Mouse (Mus musculus) embryonic facial prominence, embryonic 13.5 days (tissue): ENCODE measurements around the gene Foxc2. TPM values are rescaled to one million over a fixed set of nuclear protein-coding genes. Genes with fewer than 3 reads are reported as not detected.
"Not testable (repeated sequence)": the region's sequence is repeated elsewhere in the genome, so short reads cannot be mapped to it uniquely, and the experiment has no call there.

Experiments used
- ATAC-seq: fragments of 200-750 bp; cut with Nextera tagmentation; 2 replicates; pipeline ENCODE4 v1.8.0; 2017; ENCODE audit warnings: low read depth; ENCODE audit not compliant: insufficient number of reproducible peaks, insufficient read depth, low FRiP score, low TSS enrichment
- H3K27ac ChIP-seq: fragments of 300-500 bp; sonication (generic); 2 replicates; pipeline ENCODE4 v1.5.1; 2015; ENCODE audit warnings: moderate library complexity, mild to moderate bottlenecking, inconsistent platforms
- H3K27me3 ChIP-seq: fragments of 300-500 bp; sonication (generic); 2 replicates; pipeline ENCODE4 v1.6.1; 2015; ENCODE audit warnings: mild to moderate bottlenecking, inconsistent platforms
- H3K36me3 ChIP-seq: fragments of 300-500 bp; sonication (generic); 2 replicates; pipeline ENCODE4 v1.6.1; 2015; ENCODE audit warnings: mild to moderate bottlenecking, inconsistent platforms
- H3K4me1 ChIP-seq: fragments of 300-500 bp; sonication (generic); 2 replicates; pipeline ENCODE4 v1.6.1; 2015; ENCODE audit warnings: inconsistent platforms
- H3K4me2 ChIP-seq: fragments of 300-500 bp; sonication (generic); 2 replicates; pipeline ENCODE4 v1.6.1; 2015; ENCODE audit warnings: moderate library complexity, mild to moderate bottlenecking, inconsistent platforms
- H3K4me3 ChIP-seq: fragments of 300-500 bp; sonication (generic); 2 replicates; pipeline ENCODE4 v1.5.1; 2015; ENCODE audit warnings: mild to moderate bottlenecking, inconsistent platforms
- H3K9ac ChIP-seq: fragments of 300-500 bp; sonication (generic); 2 replicates; pipeline ENCODE4 v1.6.1; 2015; ENCODE audit warnings: mild to moderate bottlenecking, inconsistent platforms
- H3K9me3 ChIP-seq: fragments of 300-500 bp; sonication (generic); 2 replicates; pipeline ENCODE4 v1.6.1; 2016; ENCODE audit warnings: inconsistent platforms
- WGBS: fragments of 180-500 bp; shearing (Covaris S2); methylation state at CpG from one replicate; pipeline ENCODE4 v1.1.7; 2015; ENCODE audit warnings: mixed read lengths; 5-methylcytosine and 5-hydroxymethylcytosine counted together
- polyA plus RNA-seq: library from polyadenylated mRNA; unstranded; fragments of >200 nt; fragmentation: Nextera tagmentation; extraction: Ambion mirVana; gene quantifications from 2 replicates; pipeline ENCODE4 v1.2.1, GENCODE M21; 2015

Gene Foxc2
- polyA plus RNA-seq, 1 experiment from 2014 or later, result 3.3 TPM

DNA sequence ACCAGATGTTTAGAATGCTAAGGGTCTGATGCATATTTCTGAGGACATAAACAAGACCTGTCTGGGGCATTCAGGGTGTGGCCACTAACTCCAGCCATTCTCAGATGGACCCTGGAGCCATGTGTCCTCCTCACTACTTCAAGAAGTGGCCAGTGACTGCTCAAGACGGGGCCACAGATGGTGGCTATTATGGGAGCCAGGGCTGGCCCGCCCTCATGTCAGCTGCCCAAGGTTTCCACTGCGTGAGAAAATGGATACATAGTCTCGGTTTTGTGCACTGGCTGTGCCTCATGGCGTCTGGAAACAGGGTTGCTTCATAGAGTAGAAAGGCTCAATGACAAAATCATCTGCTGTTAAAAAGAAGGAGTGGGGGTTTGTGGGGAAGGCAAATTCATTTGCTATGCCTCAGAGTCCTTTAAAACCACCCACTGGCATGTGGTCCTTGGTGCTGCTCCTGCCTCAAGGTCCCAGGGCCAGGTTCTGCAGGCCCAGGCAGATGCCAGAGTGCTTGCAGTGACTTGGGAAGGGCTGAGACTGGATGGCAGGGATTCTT is 17.1 kb downstream of the Foxc2 start:
- H3K36me3 ChIP-seq, result no peaks in the 10 kb centered on the region
- H3K9ac ChIP-seq, result no peak overlapping the region
- peaks cover 55% of the 10 kb centered on the region for H3K27me3 ChIP-seq
- H3K27ac ChIP-seq, result no peak overlapping the region
- no peak overlapping the region for H3K4me2 ChIP-seq
- no peak for ATAC-seq
- H3K4me1 ChIP-seq, result peaks cover 24% of the 10 kb centered on the region
- 38% methylated on average over 5 of the region's 5 CpGs for WGBS
- no peak overlapping the region for H3K4me3 ChIP-seq
- peaks cover 11% of the 10 kb centered on the region for H3K9me3 ChIP-seq

DNA sequence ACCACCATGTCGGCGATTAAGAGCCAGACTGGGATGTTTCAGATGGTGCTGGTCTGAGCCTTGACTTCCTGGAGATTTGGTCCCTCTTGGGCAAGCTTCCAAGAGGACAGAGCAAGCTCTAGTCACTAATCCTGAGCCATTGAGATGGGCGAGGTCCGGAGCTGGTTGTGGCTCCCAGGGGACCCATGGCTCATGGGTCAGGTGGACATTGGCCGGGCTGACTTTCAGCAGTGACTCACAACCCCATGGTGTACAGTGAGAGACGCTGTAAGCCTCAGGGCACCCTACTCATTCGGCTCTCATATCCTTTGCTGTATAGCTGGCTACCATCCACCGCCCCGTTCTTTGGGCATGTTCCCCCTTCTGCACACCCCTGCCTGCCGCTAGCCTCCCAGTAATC is 18.1 kb downstream of the Foxc2 start:
- Histone ChIP-seq H3K4me2 (no peak overlapping the region), H3K36me3 (no peaks in the 10 kb centered on the region), H3K4me3 (no peak overlapping the region), H3K27me3 (peaks cover 45% of the 10 kb centered on the region), H3K9me3 (peaks cover 15% of the 10 kb centered on the region), H3K4me1 (peaks cover 13% of the 10 kb centered on the region; the same call in 1 of the 2 replicates), H3K27ac (no peak overlapping the region), H3K9ac (no peak overlapping the region)
- no peak for ATAC-seq
- WGBS, result 88% methylated on average over 10 of the region's 10 CpGs

DNA sequence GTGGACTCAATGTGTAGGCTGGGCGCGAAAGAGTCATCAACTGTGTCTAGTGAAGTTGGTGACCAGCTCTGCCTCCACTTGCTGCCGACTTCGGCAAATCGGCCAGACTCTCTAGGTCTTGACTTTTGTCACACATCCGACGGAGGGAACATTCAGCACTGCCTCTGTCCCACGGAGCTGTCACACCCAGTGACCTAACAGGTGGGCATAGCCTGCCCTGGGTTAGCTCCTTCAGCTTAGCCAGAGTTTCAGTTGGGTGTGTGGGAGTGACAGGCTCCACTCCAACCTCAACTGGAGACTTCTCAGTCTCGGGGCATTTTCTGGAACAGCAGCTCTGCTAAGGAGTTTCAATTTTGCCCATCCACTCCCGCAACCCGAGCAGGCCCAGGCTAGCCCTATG is 18.5 kb downstream of the Foxc2 start:
- WGBS, result 88% methylated on average over 11 of the region's 11 CpGs
- H3K4me1 ChIP-seq, result peaks cover 10% of the 10 kb centered on the region; the same call in 1 of the 2 replicates
- H3K9me3 ChIP-seq, result peaks cover 15% of the 10 kb centered on the region
- H3K27ac ChIP-seq, result no peak overlapping the region
- no peak overlapping the region for H3K4me3 ChIP-seq
- no peak for ATAC-seq
- no peak overlapping the region for H3K4me2 ChIP-seq
- H3K9ac ChIP-seq, result no peak overlapping the region
- H3K27me3 ChIP-seq, result peaks cover 41% of the 10 kb centered on the region
- no peaks in the 10 kb centered on the region for H3K36me3 ChIP-seq

DNA sequence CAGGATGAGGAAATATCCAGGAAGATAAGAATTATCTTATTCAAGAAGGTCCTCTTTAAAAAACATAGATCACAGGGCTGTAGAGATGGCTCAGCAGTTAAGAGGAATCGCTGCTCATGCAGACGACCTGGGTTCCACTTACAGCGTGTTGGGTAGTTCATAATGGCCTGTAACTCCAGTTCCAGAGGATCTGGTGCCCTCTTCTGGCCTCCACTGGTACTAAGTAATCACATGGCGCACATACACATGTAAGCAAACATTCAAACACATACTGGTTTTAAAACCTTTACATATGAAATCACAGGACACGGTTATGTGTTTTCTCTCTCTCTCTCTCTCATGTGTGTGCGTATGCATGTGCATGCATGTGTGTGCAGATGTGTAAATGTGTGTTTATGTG is 20.9 kb downstream of the Foxc2 start:
- no peak for ATAC-seq
- H3K27me3 ChIP-seq, result peaks cover 19% of the 10 kb centered on the region
- H3K9ac ChIP-seq, result no peak overlapping the region
- peaks cover 10% of the 10 kb centered on the region; the same call in 1 of the 2 replicates for H3K4me1 ChIP-seq
- WGBS, result 93% methylated on average over 6 of the region's 6 CpGs
- H3K4me2 ChIP-seq, result no peak overlapping the region
- H3K9me3 ChIP-seq, result peaks cover 15% of the 10 kb centered on the region
- H3K27ac ChIP-seq, result no peak overlapping the region
- H3K4me3 ChIP-seq, result no peak overlapping the region
- H3K36me3 ChIP-seq, result no peaks in the 10 kb centered on the region

DNA sequence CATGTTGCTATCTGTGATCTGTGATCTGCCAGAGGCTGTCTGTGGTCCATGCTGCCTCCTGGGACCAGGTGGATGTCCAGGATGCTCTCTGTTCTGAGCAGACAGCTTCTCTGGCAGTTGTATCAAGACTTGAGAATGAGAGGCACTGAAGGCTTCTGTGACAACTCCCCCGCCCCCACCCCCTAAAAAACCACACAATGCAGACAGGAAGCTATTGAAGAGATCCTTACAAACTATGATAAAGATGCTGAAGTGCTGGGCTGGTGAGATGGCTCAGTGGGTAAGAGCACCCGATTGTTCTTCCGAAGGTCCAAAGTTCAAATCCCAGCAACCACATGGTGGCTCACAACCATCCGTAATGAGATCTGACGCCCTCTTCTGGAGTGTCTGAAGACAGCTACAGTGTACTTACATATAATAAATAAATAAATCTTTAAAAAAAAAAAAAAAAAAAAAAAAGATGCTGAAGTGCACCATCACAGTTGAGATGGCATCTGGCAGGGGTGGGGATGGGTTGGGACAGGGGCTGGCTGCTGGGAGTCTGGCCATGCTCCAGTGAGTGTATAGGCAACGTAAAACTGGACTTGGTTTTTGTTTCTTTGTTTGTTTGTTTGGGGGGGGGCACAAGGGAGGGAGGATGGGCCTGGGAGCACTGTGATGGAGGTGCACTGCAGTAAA is 29.6 kb downstream of the Foxc2 start:
- H3K4me1 ChIP-seq, H3K9ac ChIP-seq, H3K27ac ChIP-seq, H3K36me3 ChIP-seq, ATAC-seq, H3K4me2 ChIP-seq, H3K4me3 ChIP-seq, H3K9me3 ChIP-seq: not testable (repeated sequence)
- H3K27me3 ChIP-seq, result peaks cover 13% of the 10 kb centered on the region
- 77% methylated on average over 5 of the region's 6 CpGs for WGBS

DNA sequence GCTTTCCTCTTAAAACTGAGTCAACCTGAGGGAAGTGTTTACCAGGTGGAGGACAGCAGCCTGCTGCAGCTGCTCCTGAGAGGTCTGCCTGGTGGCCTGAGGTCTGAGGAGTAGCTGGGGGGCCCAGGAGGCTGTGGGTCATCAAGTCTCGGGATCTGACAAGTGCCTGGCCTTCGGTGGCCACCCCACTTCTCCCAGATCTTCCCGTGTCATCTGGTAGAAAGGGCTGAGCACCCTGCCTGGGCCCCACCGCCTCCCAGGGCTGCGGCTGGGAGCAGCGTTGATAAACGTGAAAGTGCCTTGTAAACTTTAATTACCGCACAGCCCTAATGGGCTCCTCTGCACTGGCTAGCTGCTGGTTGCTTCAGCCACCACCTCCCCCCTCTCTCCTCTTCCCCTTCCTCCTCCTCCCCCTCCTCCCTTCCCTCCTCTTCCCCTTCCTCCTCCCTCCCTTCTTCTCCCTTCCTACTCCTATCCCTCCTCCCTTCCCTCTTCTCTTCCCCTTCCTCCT is 32.7 kb downstream of the Foxc2 start:
- Histone ChIP-seq H3K9ac (no peak overlapping the region), H3K4me1 (no peaks in the 10 kb centered on the region), H3K4me2 (no peak overlapping the region), H3K4me3 (no peak overlapping the region), H3K27me3 (peaks cover 3% of the 10 kb centered on the region), H3K36me3 (no peaks in the 10 kb centered on the region), H3K27ac (no peak overlapping the region), H3K9me3 (no peaks in the 10 kb centered on the region)
- no peak for ATAC-seq
- WGBS, result 24% methylated on average over 8 of the region's 8 CpGs

DNA sequence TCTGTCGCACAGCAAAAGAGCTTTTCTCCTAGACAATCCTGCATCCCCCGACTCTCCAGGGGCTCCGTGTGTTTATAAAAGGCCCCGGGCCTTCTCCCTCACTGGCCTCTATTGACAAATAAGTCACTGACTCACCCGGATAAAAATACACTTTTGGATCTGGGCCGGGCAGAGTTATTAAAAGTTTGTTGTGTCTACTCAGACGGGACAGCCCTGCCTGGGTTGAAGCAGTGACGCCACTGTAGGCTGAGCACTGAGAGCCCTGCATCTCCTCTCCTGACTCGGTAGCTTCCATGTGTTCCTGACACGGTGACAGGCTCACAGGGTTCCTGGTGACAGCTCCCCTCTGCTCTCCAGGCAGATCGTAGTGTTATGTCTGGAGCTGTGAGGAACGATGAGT is 36.4 kb downstream of the Foxc2 start:
- Histone ChIP-seq H3K27me3 (peaks cover 4% of the 10 kb centered on the region; the same call in 1 of the 2 replicates), H3K4me1 (no peaks in the 10 kb centered on the region), H3K36me3 (no peaks in the 10 kb centered on the region), H3K27ac (no peak overlapping the region), H3K4me2 (no peak overlapping the region), H3K9ac (no peak overlapping the region), H3K4me3 (no peak overlapping the region), H3K9me3 (no peaks in the 10 kb centered on the region)
- no peak for ATAC-seq
- WGBS, result 62% methylated on average over 12 of the region's 12 CpGs

DNA sequence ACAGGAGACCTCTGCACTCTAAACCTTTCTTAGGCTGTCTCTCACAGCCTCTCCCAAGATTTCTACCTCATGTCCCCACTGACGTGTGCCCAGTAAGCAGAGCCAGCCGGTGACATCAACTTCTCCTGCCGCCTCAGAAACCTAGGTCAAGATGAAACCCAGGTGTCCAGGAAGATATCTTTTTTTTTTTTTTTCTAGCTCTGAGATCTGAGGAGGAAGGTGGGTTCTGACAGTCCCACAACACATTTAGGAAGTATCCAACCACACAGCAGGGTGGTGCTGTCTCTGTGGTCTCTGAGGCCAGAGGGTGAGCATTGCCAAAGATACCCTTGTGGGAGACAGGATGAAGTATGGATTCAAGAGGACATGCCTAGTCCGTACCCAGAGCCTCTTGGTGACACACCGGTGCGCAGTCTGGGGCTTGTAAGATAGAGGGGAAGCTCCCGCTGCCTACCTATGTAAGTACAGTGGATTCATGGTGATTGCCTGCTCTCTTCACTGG is 41.1 kb downstream of the Foxc2 start:
- Histone ChIP-seq H3K27me3 (peaks cover 16% of the 10 kb centered on the region), H3K4me1 (no peaks in the 10 kb centered on the region; the same call in 1 of the 2 replicates), H3K36me3 (no peaks in the 10 kb centered on the region), H3K9ac (no peak overlapping the region), H3K4me3 (no peak overlapping the region), H3K4me2 (no peak overlapping the region), H3K27ac (no peak overlapping the region), H3K9me3 (no peaks in the 10 kb centered on the region)
- 84% methylated on average over 7 of the region's 7 CpGs for WGBS
- ATAC-seq, result no peak

DNA sequence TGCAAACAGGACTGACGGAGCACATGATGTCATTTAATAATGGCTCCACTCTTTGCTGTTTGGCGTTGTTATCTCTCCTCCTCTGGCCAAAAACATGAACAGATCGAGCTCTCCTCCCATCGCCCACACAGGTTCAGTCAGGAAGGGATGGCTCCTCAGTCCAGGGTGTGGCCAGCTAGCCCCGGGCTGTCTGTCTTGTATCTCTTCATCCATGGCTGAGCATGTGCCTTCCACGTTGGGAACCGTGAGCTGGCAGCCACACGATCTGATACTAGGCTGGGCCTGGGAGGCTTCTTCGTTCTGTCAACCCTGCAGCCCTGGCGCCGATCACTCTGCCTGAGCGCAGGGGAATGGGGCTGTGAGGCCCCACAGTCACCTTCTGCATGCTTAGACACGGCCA is 42.8 kb downstream of the Foxc2 start:
- Histone ChIP-seq H3K27ac (no peak overlapping the region), H3K4me3 (no peak overlapping the region), H3K9me3 (no peaks in the 10 kb centered on the region), H3K36me3 (no peaks in the 10 kb centered on the region), H3K4me1 (peaks cover 4% of the 10 kb centered on the region), H3K4me2 (no peak overlapping the region), H3K27me3 (peaks cover 16% of the 10 kb centered on the region), H3K9ac (no peak overlapping the region)
- 67% methylated on average over 13 of the region's 13 CpGs for WGBS
- peak; percentile 35; the same call in 1 of the 2 replicates for ATAC-seq

DNA sequence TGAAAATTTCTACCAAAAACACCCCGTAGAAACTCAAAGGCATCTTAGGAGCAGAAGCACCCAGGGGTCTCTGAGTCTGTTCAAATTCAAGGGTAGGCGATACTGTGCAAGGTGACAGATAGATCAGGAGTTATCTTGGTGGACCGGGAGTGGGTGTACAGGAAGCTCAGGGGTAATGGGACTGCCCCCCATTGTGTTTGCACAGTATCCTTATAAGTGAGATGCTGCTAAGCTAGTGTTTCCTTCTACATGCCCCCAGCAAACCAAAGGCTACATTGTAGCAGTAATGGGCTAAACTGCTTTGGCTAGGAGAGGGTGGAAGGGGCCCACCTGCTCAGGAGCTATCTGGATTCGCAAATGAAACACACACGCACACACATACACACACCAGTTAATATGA is 45.5 kb downstream of the Foxc2 start:
- H3K27ac ChIP-seq, result no peak overlapping the region
- peaks cover 17% of the 10 kb centered on the region for H3K4me1 ChIP-seq
- H3K9me3 ChIP-seq, result no peaks in the 10 kb centered on the region
- H3K9ac ChIP-seq, result no peak overlapping the region
- H3K36me3 ChIP-seq, result no peaks in the 10 kb centered on the region
- no peak for ATAC-seq
- H3K4me3 ChIP-seq, result no peak overlapping the region
- no peak overlapping the region for H3K4me2 ChIP-seq
- WGBS, result 90% methylated on average over 5 of the region's 5 CpGs
- peaks cover 16% of the 10 kb centered on the region for H3K27me3 ChIP-seq

DNA sequence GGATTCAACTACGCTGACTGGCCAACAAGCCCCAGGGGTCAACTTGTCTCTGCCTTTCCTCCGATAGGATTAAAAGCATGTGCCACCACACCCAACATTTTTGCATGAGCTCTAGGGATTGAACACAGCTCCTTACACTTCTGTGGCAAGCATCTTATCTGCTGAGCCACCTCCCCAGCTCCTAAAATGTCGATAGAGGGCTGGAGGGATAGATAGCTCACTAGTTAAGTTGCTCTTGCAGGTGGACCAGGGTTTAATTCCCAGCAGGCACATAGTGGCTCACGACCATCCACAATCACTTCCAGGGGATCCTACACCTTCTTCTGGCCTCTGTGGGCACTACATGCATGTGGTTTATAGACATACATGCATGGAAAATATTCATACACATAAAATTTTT is 46.4 kb downstream of the Foxc2 start:
- H3K27ac ChIP-seq, result no peak overlapping the region
- H3K4me3 ChIP-seq, result no peak overlapping the region
- H3K4me1 ChIP-seq, result peaks cover 17% of the 10 kb centered on the region
- no peak for ATAC-seq
- no peaks in the 10 kb centered on the region for H3K9me3 ChIP-seq
- H3K9ac ChIP-seq, result no peak overlapping the region
- no peak overlapping the region for H3K4me2 ChIP-seq
- H3K36me3 ChIP-seq, result no peaks in the 10 kb centered on the region
- WGBS, result 66% methylated on average over 4 of the region's 4 CpGs
- H3K27me3 ChIP-seq, result peaks cover 16% of the 10 kb centered on the region
